Mouse (Mus musculus): Measurements from ENCODE around the gene Ift43. TPM values are rescaled to one million over a fixed set of nuclear protein-coding genes. Genes with fewer than 3 reads are reported as not detected.

Gene Ift43
- 19.5 and 20.6 TPM in 2 replicates for polyA plus RNA-seq (2012; rRNA removed)

GRCm38 (mm10) chr12:86082481-86083012, at the start of gene Ift43:
Gene Ift43, plus strand, starts transcription at chr12:86082541.

GRCm38 (mm10) chr12:86078553-86079201, 3.7 kb upstream of the Ift43 start, which contains the start of gene Tgfb3:
Gene Tgfb3, minus strand, starts transcription at chr12:86079041.

Other genes with a start within 250 kb of the Ift43 start
- gene Tgfb3, start 3.5 kb upstream of the Ift43 start, polyA plus RNA-seq (2012; rRNA removed): 9.6 and 10.9 TPM in 2 replicates
- 7.5 and 7.8 TPM in 2 replicates for gene Gpatch2l, start 159.3 kb downstream of the Ift43 start, polyA plus RNA-seq (2012; rRNA removed)